Mouse (Mus musculus): ENCODE measurements around the gene Tppp3.

DNA sequence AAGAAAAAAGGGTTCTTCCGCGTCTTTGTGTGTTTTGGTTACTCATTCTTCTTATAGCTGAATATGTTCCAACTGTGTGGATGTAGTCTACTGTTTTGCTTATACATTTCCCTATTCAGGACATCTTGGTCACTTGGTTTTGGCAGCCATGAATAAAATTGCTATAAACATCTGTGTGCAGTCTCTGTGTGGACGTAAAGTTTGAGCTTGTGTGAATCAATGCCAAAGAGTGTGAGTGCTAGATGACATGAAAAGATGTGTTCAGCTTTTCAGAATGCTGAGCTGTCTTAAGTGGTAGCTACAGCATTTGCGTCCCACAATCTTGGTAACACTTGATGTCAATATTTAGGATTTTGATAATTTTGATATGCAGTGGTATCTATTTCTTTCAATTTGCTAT, 51.5 kb downstream of the Tppp3 start:
- TF ChIP-seq CTCF (IDR thresholded peaks at IDR 0.05; ENCODE audit: control insufficient read depth, insufficient read depth, low read length) (no peak), POLR2A (IDR thresholded peaks at IDR 0.05; ENCODE audit: borderline replicate concordance, control insufficient read depth, low read depth, low read length) (no peak)

Data from bone marrow, adult 2 months (tissue).